Mouse (Mus musculus) stomach, postnatal 0 days (tissue): ENCODE results near the gene AI854703.
A peak's percentile ranks its signal among the peaks of the same experiment; 100 is the strongest.

ENCODE experiments used
- CTCF ChIP-seq: IDR thresholded peaks from 2 replicates; pipeline ENCODE4 v1.5.1; 2016; ENCODE audit warnings: antibody characterized with exemption, low read depth, mild to moderate bottlenecking, moderate library complexity
- EP300 ChIP-seq: optimal IDR thresholded peaks from 2 replicates; pipeline ENCODE3; 2016; ENCODE audit warnings: antibody characterized with exemption

DNA sequence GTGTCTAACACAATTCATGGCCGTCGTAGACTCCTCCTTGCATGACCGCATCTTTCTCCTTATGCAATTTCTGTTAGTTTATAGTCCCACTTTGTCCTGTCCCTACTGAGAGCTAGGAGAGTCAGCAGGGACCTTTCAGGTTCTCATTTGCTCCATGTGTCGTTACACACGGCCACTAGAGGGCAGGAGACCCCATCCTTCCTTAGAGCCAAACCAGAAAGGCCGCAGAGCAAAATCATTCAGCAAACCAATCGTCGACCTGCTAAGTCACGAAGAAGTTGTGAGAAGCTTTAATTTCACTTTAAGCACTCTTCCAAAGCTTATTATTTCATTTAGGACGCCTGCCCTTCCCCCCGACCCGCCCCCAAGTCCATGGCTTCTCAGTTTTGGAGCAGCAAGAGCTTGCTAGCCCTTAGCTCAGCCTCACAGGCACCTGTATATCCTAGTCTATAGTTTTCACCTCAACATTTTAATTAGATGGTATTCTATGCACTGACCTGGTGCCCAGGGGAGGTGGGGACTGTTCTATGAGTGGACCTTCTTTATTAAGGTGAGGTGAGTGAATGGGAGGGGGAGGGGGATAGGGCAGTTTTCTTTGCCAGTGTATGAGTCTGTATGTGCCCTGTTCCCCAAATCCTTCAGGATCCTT is 19.2 kb downstream of the AI854703 start:
- TF ChIP-seq EP300 (no peak), CTCF (peak; percentile 93)
